Mouse (Mus musculus): Measurements from ENCODE around the gene Elmsan1. TPM values are rescaled to one million over a fixed set of nuclear protein-coding genes. Genes with fewer than 3 reads are reported as not detected.

Elmsan1 gene
- 8.9 and 10.4 TPM in 2 replicates for polyA plus RNA-seq (2012; rRNA removed)

DNA sequence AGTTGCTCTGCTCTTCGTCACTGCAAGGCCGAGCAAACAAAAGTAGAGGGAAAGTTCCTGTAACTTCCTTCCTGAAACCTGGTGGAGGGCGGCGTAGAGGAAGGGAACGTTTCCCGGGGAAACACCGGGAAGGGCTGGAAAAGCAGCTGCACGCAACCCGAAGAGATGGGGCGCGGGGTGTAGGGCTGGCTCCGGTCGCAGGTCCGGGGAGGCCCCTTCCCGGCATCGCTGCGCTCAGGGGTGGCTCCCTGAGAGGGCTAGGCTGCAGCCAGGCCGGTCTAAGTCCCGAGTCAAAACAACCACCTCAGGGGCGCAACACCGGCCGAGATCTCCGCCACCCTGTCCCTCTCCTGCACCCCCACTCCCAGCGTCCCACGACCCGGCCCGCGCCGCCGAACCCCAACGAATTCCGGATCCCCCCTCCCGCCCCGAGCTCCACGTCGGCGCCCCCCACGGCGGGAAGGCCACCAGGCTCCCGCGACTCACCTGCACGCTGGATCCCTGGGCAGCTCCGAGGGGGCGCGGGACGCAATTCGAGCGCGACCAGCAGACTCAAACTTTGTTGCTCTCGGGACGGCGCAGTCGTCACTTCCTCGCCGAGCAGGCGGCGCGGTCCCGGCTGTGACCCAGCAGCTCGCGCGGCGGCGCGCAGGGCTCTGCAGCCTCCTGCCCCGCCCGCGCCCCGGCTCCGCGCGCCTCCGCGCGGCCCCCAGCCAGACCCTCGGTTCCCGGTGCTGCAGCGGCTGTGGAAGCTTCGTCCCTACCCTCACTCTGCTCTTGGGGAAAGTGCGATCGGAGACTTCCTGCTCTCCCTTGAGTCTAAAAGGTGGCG is at the start of gene Elmsan1:
Gene Elmsan1 (minus strand): TSS at position 593 of the 832 bp plus-strand sequence.

GRCm38 (mm10) chr12:84147954-84148621 is 70.6 kb downstream of the Elmsan1 start, which contains the start of gene Pnma1:
Pnma1 (minus strand) TSS chr12:84148489.

GRCm38 (mm10) chr12:84114153-84114994 is 104.3 kb downstream of the Elmsan1 start, which contains the start of gene Dnal1:
Dnal1 (plus strand) TSS chr12:84114366.

DNA sequence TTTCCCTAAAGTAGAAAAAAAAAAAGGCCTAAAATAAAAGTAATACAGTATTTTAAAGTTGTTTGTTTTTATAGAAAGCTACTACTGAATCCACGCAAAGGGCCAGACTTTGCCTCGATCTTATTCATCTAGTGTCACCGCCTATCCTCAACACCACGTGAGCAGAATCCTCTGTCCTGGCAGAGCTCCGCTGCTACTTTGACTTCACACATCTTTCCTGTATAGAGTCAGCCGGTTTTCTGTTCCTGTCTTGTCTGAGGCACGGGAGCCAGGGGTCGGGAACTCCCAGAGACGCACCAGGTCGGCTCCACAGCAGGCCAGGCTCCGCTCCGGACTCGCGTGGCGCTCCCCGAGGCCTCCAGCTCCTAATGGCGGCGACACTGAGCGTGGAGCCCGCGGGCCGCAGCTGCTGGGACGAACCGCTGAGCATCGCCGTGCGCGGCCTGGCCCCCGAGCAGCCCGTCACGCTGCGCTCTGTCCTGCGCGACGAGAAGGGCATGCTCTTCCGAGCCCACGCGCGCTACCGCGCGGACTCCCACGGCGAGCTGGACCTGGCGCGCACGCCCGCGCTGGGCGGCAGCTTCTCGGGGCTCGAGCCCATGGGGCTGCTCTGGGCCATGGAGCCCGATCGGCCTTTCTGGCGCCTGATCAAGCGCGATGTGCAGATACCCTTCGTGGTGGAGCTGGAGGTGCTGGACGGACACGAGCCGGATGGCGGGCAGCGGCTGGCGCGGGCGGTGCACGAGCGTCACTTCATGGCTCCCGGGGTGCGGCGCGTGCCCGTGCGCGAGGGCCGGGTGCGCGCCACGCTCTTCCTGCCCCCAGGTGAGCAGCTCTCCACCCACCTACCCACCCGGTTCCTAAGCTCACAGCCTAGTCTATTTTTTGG is 117.8 kb downstream of the Elmsan1 start, which contains the start of gene Acot6:
Gene Acot6 (plus strand): TSS at position 51 of the 889 bp plus-strand sequence.

Other genes with a start within 250 kb of the Elmsan1 start
- not detected in 2 replicates for gene Heatr4, start 234.0 kb downstream of the Elmsan1 start, polyA plus RNA-seq (2012; rRNA removed)
- 5.4 and 8.7 TPM in 2 replicates for gene Acot2, start 231.0 kb downstream of the Elmsan1 start, polyA plus RNA-seq (2012; rRNA removed)
- gene Acot1, start 209.4 kb downstream of the Elmsan1 start, polyA plus RNA-seq (2012; rRNA removed): 32.5 and 33.4 TPM in 2 replicates
- gene Acot4, start 180.5 kb downstream of the Elmsan1 start, polyA plus RNA-seq (2012; rRNA removed): 0.47 and 0.96 TPM in 2 replicates
- not detected in 2 replicates for gene Gm49366, start 179.9 kb downstream of the Elmsan1 start, polyA plus RNA-seq (2012; rRNA removed)
- 0.20 and 0.31 TPM in 2 replicates for gene Acot3, start 166.7 kb downstream of the Elmsan1 start, polyA plus RNA-seq (2012; rRNA removed)
- gene Acot5, start 149.6 kb downstream of the Elmsan1 start, polyA plus RNA-seq (2012; rRNA removed): not detected in 2 replicates
- gene Acot6, start 118.2 kb downstream of the Elmsan1 start, polyA plus RNA-seq (2012; rRNA removed): 2.1 and 2.7 TPM in 2 replicates
- 12.2 and 13.2 TPM in 2 replicates for gene Dnal1, start 104.5 kb downstream of the Elmsan1 start, polyA plus RNA-seq (2012; rRNA removed)
- 0.93 and 2.0 TPM in 2 replicates for gene Pnma1, start 70.4 kb downstream of the Elmsan1 start, polyA plus RNA-seq (2012; rRNA removed)
- 13.6 and 23.7 TPM in 2 replicates for gene Ptgr2, start 66.4 kb upstream of the Elmsan1 start, polyA plus RNA-seq (2012; rRNA removed)
- gene Zfp410, start 98.0 kb upstream of the Elmsan1 start, polyA plus RNA-seq (2012; rRNA removed): 89.7 and 101 TPM in 2 replicates
- gene Coq6, start 142.8 kb upstream of the Elmsan1 start, polyA plus RNA-seq (2012; rRNA removed): 33.5 and 43.3 TPM in 2 replicates
- 8.0 and 9.2 TPM in 2 replicates for gene Fam161b, start 143.0 kb upstream of the Elmsan1 start, polyA plus RNA-seq (2012; rRNA removed)
- gene Entpd5, start 190.1 kb upstream of the Elmsan1 start, polyA plus RNA-seq (2012; rRNA removed): 7.3 and 10.6 TPM in 2 replicates
- gene Bbof1, start 190.2 kb upstream of the Elmsan1 start, polyA plus RNA-seq (2012; rRNA removed): 1.4 and 1.5 TPM in 2 replicates
- 20.2 and 37.6 TPM in 2 replicates for gene Rnf113a2, start 198.3 kb upstream of the Elmsan1 start, polyA plus RNA-seq (2012; rRNA removed)
- 7.4 and 15.0 TPM in 2 replicates for gene Aldh6a1, start 232.1 kb upstream of the Elmsan1 start, polyA plus RNA-seq (2012; rRNA removed)
- gene Lin52, start 232.5 kb upstream of the Elmsan1 start, polyA plus RNA-seq (2012; rRNA removed): 16.1 and 20.4 TPM in 2 replicates

Data from central nervous system, embryonic 11.5 days (tissue).